Mouse (Mus musculus) layer of hippocampus, postnatal 25 days (tissue): ENCODE measurements around the gene Mllt6. TPM values are rescaled to one million over a fixed set of nuclear protein-coding genes. Genes with fewer than 3 reads are reported as not detected.
"Not testable (repeated sequence)": the region's sequence is repeated elsewhere in the genome, so short reads cannot be mapped to it uniquely, and the experiment has no call there.

ENCODE experiments used
- DNase-seq, 2 experiments: peaks; one replicate each; pipeline ENCODE4 v3.0.0; 2022; ENCODE audit warnings: mixed read lengths in 2 of 2, low spot score in 1 of 2; ENCODE audit errors: extremely low spot score in 1 of 2
- total RNA-seq, 2 experiments: library from RNA; stranded (reverse); gene quantifications; 2 replicates each; pipeline ENCODE4 v1.2.3; 2021

The Mllt6 gene
- 100 to 1,000 TPM in 1 of 2 experiments, 10 to 100 TPM in 1; 88.5 to 105 TPM for total RNA-seq

DNA sequence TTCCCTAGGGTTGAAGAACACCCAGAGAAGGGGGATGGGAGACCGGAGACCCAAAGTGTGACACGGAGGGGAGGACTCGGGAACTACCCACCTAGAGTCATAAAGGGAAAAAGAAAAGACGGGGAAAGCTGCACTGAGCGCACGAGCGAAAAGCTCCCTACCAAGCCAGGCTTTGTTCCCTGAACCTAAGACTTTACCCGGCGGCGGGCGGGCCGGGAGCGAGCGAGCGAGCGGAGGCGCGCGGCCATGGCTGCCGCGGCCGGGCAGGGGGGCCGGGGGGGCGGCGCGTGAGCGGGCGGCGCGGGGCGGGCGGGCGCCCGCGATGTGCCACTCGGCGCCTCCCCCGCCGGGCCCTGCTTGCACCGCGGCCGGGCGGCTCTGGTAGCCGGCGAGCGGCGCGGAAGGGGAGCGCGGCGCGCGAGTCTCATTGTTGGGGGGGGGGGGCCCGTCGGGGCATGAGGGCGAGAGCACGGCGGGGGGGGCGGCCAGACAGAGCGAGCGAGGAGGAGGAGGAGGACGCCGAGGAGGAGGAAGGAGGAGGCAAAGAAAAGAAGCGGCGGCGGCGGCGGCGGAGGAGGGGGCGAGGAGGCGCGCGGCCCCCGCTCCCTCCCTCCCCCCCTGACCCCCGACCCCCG, at the start of gene Mllt6:
Mllt6 (plus strand) TSS at position 522 of the 635 bp plus-strand sequence.
- peak in 1 of 2 experiments; percentile 66 for DNase-seq

DNA sequence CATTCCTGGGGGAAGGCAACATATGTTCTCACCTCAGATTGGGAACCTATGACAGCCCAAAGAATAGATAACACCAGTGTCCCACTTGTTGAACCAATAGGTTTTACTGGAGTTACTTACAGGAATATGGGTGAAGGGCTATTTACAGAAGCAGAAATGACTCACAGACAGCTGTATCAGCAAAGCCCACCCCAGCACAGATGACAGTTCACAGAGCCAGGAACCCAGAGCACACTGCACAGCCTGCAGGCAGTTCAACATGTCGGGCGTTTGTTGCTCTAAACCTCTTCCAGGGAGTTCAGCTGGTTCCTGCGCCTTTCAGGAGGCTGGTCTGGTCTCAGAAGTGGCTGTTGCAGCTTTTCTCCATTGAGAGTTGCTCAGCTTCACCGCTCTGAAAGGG, 47.9 kb upstream of the Mllt6 start:
- DNase-seq, result no peak

DNA sequence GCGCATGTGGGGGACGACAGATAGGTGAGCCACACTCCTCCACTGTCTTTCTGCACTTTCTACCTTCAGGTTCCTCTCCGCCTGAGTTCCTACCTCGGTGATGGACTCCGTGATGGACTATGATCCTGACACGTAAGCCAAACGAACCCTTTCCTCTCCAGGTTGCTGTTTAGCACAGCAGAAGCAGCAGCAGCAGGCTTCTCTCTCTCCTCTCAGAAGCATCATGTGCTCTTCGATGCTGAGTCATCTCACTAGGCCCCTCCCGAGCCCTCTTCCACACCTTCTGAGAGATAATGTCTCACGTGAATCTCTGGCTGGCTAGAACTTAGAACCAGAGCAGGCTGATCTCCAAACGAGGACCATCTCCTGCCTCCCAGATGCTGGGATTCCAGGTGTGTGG, 44.8 kb upstream of the Mllt6 start:
- DNase-seq, result no peak

DNA sequence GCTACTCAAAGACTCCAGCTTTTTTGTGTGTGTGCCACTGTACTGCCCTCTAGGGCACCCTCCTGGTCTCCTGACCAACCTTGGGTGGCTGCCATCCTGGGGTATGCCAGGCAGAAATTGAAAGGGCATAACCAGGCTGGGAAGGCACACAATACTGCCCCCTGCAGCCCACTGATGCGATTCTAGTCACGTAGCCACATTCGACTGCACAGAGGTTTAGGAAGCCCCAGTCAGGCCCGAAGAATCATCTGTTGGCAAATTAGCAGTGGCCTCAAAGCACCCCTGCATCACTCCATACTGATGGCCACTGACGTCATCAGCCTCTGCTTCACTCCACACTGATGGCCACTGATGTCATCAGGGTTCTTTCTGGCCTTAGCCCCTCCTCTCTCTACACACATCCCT, 43.8 kb upstream of the Mllt6 start:
- DNase-seq, result peak in 1 of 2 experiments; percentile 77

DNA sequence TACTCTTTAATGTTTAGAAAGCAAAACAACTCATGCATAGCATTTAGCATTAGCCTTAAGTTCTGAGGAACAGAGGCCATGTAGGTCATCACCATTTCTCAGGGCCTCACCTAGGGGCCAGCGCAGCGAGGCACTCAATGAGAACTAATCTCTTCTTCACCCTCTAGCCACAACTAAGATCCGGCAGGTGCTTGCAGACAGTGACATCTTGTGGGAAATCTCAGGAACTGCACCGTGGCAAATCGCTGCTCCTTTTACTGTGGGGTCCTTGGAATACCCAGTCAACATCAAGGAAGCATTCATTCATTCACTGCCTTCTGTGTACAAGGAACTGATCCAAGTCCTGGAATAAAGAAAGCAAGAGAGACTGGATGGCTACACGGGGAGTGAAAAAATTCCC, 40.8 kb upstream of the Mllt6 start:
- peak; percentile 58 to 69 for DNase-seq

DNA sequence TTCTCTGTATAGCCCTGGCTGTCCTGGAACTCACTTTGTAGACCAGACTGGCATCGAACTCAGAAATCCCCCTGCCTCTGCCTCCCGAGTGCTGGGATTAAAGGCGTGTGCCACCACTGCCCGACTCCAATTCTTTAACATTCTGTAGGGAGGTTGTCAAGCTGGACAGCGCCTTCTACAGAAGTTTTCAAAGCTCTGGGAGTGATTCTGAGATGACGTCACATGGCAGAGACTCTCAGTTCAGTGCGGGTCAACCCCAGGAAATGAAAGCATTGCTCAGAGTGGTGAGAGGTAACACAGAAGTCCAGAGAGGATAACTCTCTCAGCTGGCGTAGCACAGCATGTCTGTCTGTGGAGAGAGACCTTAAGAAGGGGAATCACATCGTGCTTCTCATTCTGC, 40.0 kb upstream of the Mllt6 start:
- no peak for DNase-seq

DNA sequence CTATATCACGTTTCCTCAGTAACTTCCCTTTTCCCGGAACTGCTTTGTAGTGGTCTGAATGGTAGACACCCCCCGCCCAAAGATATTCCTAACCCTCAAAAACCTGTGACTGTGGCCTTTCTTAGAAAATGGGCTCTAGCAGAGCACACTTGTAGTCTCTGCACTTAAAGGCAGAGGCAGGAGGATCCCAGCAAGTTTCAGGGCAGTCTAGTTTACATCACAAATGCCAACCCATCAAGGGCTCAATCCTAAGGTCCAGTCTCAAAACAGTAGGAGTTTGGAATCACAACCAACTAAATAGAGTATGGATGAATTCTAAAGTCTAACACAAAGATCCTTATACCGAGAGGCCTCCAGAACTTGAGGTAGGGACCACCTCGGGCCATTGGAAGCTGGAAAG, 37.7 kb upstream of the Mllt6 start:
- DNase-seq, result no peak

DNA sequence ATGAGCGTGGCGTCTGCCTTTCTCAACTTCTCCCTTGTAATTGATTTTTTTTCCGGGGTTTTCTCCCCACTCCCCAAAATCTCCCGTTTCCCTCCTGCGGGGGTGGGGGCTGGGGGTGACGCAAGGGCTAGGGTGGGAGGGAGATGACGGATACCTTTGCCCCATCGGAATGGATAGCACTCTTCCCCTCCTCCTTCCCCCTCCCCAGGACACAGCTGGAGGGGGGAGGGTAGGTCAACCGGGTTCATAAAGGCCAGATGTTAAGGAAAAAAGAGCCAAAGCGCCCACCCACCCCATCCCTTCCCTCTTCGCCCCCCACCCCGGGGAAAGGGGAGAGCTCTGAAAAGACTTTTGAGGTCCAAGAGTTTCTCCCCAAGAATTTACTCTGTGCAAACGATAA, 36.8 kb upstream of the Mllt6 start:
- no peak for DNase-seq

DNA sequence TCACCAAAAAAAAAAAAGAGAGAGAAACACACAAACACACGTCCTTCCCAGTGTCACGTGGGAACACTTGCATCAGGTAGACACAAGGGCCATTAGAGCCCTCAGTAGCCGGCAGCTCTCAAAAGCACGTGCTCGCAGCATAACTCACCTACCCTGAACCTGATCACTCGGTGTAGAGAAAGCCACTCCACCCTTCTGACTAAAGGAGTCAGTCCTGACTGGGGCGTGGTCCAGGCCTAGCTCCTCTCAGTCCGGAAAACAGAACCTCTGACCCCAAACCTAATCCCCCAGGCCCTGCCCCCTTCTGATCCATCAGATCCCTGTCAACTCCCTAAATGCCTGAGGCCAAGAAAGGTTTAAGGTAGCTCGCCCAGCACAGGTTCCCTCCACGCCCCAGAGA, 36.4 kb upstream of the Mllt6 start:
- no peak for DNase-seq

DNA sequence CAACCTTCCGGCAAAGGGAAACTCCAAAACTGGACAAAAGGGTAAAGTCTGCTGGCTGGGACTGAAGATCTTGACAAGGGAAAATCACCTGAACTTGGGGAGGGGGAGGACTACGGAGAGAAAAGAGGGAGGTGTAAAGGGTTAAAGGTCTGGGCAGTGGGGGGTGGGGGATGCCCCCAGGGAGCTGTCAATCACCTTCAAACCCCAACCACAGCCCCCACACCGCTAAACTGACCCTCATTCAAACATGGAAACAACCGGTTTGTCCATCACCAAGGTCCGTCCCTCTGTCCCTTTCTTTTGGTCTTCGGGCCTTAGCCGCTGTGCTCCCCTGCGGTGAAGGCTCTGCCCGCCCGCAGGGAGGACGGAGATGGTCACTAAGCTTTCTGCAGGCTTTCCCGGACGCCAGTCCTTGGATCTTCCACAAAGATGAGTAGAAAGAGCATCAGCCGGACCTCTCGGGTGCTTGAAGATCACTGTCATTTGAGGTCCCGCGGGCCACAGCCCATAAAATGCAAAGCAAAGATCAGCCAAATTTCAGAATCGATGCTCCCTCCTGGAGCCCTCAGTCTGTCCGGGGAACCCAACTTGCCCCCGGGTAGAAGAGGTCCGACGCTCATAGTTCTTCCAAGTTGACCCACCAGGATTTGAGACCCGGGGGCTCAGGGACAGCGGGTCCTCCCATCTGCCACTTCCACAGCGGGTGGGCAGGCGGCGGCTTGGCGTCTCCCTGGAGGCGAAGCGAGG, 35.5 kb upstream of the Mllt6 start:
- DNase-seq, result no peak

DNA sequence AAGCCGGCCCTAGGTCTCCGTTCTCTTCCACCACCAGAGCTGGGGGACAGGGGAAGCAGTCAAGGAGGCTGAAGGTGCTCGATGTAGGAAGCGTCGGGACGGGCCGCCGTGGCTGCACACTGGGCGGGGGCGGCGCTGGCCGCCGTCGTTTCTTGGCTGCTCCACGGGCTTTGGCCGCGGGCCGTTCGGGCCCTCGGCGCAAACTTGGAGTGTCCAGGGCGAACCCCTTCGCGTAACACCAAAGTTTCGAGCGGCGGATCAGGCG, 35.0 kb upstream of the Mllt6 start:
- DNase-seq, result no peak

DNA sequence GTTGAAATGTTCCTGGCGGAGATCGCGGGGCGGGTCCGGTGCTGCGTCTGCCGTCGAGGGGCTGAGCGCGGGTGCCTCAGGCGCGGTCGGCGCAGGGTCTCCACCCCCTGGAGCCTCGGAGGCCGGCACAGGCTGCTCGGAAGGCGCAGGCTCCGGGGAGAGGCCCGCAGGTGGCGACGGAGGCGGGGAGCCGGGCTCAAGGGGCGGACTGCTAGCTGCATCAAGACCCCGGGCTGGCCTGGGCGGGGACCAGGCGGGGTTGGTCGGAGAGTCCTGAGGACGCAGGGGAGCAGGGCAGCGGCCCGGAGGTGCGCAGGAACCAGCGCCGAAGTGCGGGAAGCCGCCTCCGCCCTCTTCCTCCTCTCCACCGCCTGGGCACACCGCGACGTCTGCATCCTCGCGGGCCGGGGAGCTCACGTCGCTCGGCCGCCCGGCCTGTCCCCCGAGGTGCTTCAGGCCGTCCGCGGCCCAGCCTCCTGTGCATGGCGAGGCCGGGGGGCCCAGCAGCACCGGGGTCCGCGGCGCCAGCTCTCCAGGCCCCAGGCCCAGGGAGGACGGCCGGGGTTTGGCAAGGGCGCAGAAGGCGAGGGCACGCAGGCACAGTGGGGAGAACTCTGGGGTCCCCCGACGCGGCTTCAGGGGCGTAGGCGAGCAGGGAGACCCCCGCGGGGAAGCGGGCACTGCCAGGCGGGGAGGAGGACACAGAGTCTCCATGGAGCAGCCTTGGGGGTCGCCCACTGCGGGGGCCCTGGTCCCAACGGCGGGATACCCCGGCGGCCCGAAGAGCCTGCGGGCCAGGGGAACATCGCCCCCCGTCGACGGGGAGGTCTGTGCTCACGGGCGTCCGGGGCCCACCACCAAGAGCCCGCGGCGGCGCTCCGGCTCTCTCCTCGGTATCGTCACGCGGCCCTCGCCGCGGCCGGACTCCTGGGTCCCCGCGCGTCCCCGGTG, 34.4 kb upstream of the Mllt6 start:
- DNase-seq, result no peak

DNA sequence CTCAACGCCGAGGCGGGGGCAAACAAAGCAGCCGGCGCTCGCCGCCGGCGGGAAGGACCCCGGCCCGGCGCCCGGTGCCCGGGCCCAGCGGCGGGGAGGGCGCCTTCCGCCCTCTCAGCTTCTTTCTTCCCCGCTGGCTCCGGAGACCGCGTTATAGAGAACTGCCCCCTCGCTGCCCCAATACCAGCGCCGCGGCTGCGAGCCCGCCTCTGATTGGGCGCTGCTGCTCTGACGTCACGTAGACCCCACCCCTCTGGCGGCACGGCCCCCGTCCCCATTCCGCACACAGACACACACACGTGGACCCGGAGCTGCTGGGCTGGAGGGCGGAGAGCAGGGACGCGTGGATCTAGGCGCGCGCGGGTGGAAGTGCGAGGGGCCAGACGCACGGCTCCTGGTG, 33.6 kb upstream of the Mllt6 start, which contains the start of gene Epop:
Epop (minus strand) TSS at position 127 of the 400 bp plus-strand sequence.
- DNase-seq, result peak; percentile 82 to 86

DNA sequence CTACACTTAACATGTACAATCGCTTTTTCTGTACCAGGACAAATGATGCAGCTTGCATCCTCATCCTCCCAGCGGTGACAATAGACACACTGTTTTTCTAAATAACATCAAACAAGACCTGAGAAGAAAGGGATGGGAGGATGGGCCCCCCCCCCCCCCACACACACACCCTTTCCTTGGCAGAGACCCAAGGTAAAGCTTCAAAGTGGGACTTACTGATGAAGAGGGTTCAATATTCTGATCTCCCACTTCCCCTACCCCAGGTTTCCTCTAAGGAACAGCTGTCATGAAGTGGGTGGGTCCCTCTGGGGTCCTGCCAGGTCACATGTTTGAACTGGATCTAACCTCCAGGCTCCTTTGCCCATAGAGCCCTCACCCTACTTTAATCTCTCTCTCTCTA, 32.2 kb upstream of the Mllt6 start:
- DNase-seq, result no peak

DNA sequence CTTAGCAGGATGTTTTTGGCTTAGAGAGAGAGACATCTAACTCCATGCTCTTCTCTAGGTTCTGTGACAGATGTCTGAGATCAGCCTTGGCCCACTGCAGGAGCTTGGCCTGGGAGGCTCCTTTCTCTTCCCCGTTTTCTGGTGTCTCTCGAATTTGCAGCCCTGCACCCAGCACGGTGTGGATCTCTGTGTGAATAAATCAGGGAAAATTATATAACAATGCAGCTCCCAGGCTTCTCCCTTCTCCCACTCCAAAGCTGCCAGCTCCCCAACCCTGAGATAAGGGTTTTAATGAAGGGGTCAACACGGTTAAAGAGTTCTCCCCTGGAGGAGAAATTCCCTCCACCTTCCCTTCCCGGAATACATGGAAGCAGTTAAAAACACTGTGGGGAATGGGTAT, 31.7 kb upstream of the Mllt6 start:
- no peak for DNase-seq

DNA sequence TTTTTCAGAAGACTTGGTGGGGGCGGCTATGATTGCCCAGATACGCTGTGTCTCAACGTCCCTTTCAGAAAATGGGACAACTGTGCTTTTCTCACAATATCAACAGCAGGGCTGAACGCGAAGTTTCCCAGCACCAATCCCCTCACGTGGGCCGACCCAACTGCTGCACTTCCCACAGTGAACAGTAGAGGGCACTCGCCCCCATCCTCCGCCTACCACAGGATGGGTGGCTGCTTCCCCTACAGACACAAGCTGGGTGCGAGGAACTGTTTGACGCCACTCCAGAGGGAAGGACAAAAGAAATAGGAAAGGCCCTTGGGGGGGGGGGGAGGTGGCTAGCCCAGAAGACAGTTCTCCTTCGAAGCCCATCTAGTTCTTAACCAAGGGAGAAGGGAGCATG, 31.3 kb upstream of the Mllt6 start:
- DNase-seq, result peak; percentile 78 to 93

DNA sequence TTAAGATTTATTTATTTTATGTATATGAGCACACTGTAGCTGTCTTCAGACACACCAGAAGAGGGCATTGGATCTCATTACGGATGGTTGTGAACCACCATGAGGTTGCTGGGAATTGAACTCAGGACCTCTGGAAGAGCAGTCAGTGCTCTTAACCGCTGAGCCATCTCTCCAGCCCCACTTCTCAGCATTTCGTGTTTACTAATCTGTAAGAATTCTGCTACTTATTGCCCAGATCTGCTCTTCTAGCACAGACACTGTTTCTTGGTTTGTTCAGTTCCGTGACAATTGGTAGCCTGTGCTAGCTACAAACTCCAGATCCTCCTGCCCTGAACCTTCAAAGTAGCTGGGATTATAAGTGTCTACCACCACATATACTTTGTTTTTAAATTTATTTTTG, 30.8 kb upstream of the Mllt6 start:
- not testable (repeated sequence) for DNase-seq

DNA sequence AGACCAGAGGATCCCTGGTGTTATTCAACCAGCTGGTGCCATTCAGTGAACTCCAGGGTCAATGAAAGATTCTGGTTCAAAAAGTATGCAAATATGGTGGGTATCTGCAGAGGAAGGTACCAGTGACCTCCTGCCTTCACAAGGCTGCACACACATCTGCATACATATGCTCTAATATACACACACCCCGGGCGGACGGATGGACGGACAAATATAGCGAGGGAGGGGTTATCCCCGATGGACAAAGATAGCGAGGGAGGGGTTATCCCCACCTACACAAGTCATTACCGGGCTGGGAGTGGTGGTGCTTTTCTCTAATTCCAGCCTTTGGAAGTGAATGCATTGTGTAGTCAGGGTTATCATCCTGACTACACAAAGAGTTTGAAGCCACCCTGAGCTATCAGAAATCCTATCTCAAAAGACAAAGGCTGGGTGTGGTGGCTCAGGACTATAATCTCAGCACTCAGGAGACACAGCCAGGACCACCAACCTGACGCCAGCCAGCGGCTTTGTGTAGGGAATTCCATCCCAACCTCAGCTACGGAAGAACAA, 27.7 kb upstream of the Mllt6 start:
- no peak for DNase-seq

DNA sequence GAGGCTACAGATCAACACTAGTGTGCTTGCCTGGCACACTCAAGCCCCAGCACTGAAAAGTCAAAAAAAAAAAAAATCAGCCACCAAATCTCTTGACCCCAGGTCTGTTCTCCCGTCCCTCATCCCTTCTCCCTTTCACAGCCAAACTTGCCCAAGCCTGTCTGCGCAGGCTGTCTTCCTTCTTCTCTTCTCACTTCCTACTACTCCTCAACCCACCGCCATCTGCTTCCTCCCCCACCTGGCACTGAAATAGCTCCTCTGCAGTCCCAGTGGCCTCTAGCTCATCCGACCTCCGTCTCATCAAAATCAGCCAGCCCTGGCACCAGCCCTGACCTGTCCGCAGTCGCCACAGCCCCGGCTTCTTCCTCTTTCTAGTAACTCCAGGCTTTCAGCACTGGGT, 21.5 kb upstream of the Mllt6 start:
- DNase-seq, result peak in 1 of 2 experiments; percentile 31

DNA sequence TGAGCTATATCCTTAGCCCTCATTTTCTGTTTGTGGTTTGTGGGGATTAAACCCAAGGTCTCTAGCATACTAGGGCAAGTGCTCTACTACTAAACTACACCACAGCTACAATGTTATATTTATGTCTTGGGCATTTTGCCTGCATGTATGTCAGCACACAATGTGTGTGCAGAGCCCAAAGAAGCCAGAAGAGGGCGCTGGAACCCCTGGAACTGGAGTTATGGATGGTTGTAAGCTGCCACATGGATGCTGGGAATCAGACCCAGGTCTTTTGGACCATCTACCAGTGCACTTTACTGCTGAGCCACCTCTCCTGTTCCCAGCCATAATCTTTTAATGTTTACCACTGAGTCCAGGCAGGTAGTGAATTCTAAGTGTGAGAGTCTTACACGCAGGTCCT, 20.5 kb upstream of the Mllt6 start:
- DNase-seq, result no peak
